Mouse (Mus musculus): Measurements from ENCODE around the gene Sumf1. TPM values are rescaled to one million over a fixed set of nuclear protein-coding genes. Genes with fewer than 3 reads are reported as not detected.

Sumf1 gene
- polyA plus RNA-seq (2012; rRNA removed): 41.0 and 41.7 TPM in 2 replicates

- TF ChIP-seq POLR2A (IDR thresholded peaks at IDR 0.05; ENCODE audit: borderline replicate concordance, extremely low read depth, low read depth, low read length) (peak; percentile 42; the same call in 1 of the 2 replicates), CTCF (IDR thresholded peaks at IDR 0.05; ENCODE audit: insufficient read depth, low read length) (no peak)
These were observed at the start of gene Sumf1 for GRCm38 (mm10) chr6:108184847-108185684. Sumf1 (minus strand) TSS chr6:108185582.

DNA sequence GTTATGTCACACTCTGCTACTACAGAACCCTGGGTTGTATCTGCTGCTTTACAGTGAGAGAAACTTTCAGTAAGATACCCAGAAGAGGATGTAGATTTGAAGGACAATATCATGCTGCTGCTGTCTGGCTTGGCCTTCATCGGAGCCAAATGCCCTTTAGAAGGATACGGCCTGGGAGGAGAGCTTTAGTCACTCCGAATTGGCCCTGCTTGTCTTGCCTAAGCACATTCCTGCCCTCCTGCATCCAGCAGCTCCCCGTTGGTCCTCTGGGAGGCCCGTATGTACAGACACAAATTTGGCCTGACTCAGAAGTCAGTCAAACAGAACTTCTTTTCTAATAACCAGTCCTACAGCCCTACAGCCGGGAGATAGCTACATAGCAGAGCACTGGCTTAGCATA is 49.2 kb upstream of the Sumf1 start:
- TF ChIP-seq POLR2A (IDR thresholded peaks at IDR 0.05; ENCODE audit: borderline replicate concordance, extremely low read depth, low read depth, low read length) (no peak), CTCF (IDR thresholded peaks at IDR 0.05; ENCODE audit: insufficient read depth, low read length) (no peak)
- Histone ChIP-seq H3K4me3 (replicated peaks; ENCODE audit: extremely low read depth, low read depth, low read length) (no peak overlapping the region), H3K4me1 (ENCODE audit: control insufficient read depth, insufficient read depth, low read length) (peaks cover 19% of the 10 kb centered on the region)
- WGBS: 63% methylated on average over 6 of the region's 6 CpGs
- DNase-seq: no peak

More at GRCm38 (mm10) chr6:108184847-108185684, at the start of gene Sumf1:
- WGBS: 4% methylated on average over 49 of the region's 49 CpGs
- Histone ChIP-seq H3K4me3 (replicated peaks; ENCODE audit: extremely low read depth, low read depth, low read length) (peak within 1 kb of the TSS; percentile 82), H3K4me1 (ENCODE audit: control insufficient read depth, insufficient read depth, low read length) (no peaks in the 10 kb centered on the region; the same call in 1 of the 2 replicates)
- peak; percentile 90 for DNase-seq

- TF ChIP-seq POLR2A (IDR thresholded peaks at IDR 0.05; ENCODE audit: borderline replicate concordance, extremely low read depth, low read depth, low read length): no peak
- no peak for TF ChIP-seq CTCF (IDR thresholded peaks at IDR 0.05; ENCODE audit: insufficient read depth, low read length)
- no peak for DNase-seq
- peaks cover 19% of the 10 kb centered on the region for H3K4me1 ChIP-seq (ENCODE audit: control insufficient read depth, insufficient read depth, low read length)
These were observed 47.7 kb upstream of the Sumf1 start for GRCm38 (mm10) chr6:108233070-108233469.

DNA sequence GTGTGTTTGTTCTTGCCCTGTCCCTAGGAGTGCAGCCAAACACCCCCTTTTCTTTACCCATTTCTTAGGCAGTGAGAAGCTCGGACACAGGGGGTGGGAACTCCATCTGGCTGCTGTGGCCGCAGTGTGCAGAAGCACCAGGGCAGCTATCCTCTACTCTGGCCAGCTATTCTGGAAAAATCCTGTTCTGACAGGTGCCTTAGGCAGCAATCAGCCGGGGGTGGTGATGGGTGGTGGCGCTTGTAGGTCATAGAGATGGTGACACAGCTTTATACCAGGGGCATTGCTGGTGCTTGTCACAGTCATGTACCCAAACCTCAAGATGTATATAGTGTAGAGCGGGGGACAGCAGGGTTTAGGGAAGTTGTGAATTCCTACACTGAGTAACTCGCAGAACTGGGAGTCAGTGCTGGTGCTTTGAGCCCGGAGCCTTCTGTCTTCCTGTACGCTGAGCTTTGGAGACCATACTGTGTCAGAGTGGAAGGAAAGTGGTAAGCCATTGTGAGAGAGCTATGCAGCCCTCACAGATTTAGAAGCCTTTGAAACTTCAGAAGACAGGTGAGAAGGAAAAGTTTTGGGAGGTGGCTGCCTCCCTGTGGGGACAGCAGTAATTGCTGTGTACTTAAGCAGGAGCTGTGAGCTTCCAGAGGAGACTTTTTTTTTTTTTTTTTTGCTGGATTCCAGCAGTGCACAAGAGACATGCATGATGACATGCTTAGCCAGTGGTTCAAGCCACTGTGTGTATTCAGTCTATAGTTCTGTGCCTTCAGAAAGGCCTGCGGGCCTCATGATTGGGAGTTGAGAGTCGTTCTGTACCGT is 46.7 kb upstream of the Sumf1 start:
- Histone ChIP-seq H3K4me3 (replicated peaks; ENCODE audit: extremely low read depth, low read depth, low read length) (no peak overlapping the region), H3K4me1 (ENCODE audit: control insufficient read depth, insufficient read depth, low read length) (peaks cover 19% of the 10 kb centered on the region)
- DNase-seq: no peak
- TF ChIP-seq POLR2A (IDR thresholded peaks at IDR 0.05; ENCODE audit: borderline replicate concordance, extremely low read depth, low read depth, low read length) (no peak), CTCF (IDR thresholded peaks at IDR 0.05; ENCODE audit: insufficient read depth, low read length) (no peak)
- 75% methylated on average over 11 of the region's 11 CpGs for WGBS

More at GRCm38 (mm10) chr6:108233070-108233469, 47.7 kb upstream of the Sumf1 start:
- no peak overlapping the region for H3K4me3 ChIP-seq (replicated peaks; ENCODE audit: extremely low read depth, low read depth, low read length)
- 14% methylated on average over 6 of the region's 6 CpGs for WGBS

DNA sequence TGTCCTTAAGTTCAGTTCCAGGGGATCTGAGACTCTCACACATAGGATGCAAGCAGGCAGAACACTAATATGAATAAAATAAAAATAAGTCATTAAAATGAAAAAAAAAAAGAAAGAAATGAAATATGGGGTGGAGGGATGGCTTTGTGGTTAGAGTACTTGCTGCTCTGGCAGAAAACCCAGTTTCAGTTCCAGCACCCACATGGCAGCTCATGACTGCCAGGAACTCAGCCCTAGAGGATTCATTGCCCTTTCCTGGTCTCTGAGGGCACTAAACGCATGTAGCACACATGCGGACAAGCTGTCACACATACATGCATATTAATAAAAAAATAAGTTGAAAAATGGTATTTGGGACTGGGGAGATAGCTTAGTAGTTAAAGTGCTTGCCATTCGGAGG is 45.2 kb upstream of the Sumf1 start:
- Histone ChIP-seq H3K4me3 (replicated peaks; ENCODE audit: extremely low read depth, low read depth, low read length) (no peak overlapping the region), H3K4me1 (ENCODE audit: control insufficient read depth, insufficient read depth, low read length) (peaks cover 8% of the 10 kb centered on the region)
- TF ChIP-seq POLR2A (IDR thresholded peaks at IDR 0.05; ENCODE audit: borderline replicate concordance, extremely low read depth, low read depth, low read length) (no peak), CTCF (IDR thresholded peaks at IDR 0.05; ENCODE audit: insufficient read depth, low read length) (no peak)
- DNase-seq: no peak
- WGBS: 82% methylated on average over 3 of the region's 3 CpGs

- H3K4me3 ChIP-seq (replicated peaks; ENCODE audit: extremely low read depth, low read depth, low read length): no peak overlapping the region
- peaks cover 5% of the 10 kb centered on the region for H3K4me1 ChIP-seq (ENCODE audit: control insufficient read depth, insufficient read depth, low read length)
- DNase-seq: no peak
- TF ChIP-seq CTCF (IDR thresholded peaks at IDR 0.05; ENCODE audit: insufficient read depth, low read length) (no peak), POLR2A (IDR thresholded peaks at IDR 0.05; ENCODE audit: borderline replicate concordance, extremely low read depth, low read depth, low read length) (no peak)
- WGBS: 36% methylated on average over 2 of the region's 2 CpGs
These were observed 43.2 kb upstream of the Sumf1 start for GRCm38 (mm10) chr6:108228601-108229000.

GRCm38 (mm10) chr6:108228048-108228447 is 42.7 kb upstream of the Sumf1 start:
- H3K4me1 ChIP-seq (ENCODE audit: control insufficient read depth, insufficient read depth, low read length): peaks cover 3% of the 10 kb centered on the region
- DNase-seq: no peak
- 76% methylated on average over 6 of the region's 6 CpGs for WGBS
- TF ChIP-seq CTCF (IDR thresholded peaks at IDR 0.05; ENCODE audit: insufficient read depth, low read length): no peak
- no peak for TF ChIP-seq POLR2A (IDR thresholded peaks at IDR 0.05; ENCODE audit: borderline replicate concordance, extremely low read depth, low read depth, low read length)
- H3K4me3 ChIP-seq (replicated peaks; ENCODE audit: extremely low read depth, low read depth, low read length): no peak overlapping the region

DNA sequence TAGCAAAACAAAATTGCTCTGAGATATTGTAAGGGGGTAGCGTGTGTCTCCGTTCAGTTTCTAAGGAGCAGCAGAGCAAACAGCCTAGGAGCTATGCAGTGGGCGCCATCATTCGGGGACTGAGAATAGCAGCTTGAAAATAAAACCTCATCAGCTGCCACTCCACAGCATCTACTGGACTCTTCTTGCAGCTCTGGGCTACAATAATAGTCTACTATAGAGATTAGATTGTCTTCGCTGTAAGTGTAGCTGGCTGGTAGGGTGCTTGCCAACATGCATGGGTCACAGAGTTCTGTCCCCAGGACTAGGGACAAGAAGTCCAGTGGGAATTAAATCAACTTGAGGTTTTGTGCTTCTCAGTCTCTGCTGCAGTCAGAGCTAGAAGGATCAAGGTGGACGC is 42.1 kb upstream of the Sumf1 start:
- DNase-seq: no peak
- WGBS: 90% methylated on average over 6 of the region's 6 CpGs
- Histone ChIP-seq H3K4me3 (replicated peaks; ENCODE audit: extremely low read depth, low read depth, low read length) (no peak overlapping the region), H3K4me1 (ENCODE audit: control insufficient read depth, insufficient read depth, low read length) (peaks cover 2% of the 10 kb centered on the region)
- TF ChIP-seq POLR2A (IDR thresholded peaks at IDR 0.05; ENCODE audit: borderline replicate concordance, extremely low read depth, low read depth, low read length) (no peak), CTCF (IDR thresholded peaks at IDR 0.05; ENCODE audit: insufficient read depth, low read length) (no peak)

DNA sequence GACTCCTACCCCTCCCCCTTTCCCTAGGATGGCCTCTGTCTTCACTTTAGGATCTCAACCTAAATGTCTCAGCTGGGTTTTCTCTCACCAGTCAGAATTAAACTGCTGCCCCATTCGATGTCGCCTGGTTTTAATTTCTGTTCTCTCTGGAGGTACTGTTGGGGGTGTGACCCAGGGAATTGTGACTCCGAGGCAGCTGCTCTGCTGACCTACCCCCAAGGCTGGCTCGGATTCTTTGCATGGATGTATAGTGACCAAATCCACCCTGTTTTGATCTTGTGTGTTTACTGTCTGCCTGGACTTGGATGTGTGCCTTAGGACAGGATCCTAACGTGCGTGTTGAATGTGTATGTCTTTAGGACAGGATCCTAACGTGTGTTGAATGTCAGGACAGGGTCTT is 40.8 kb upstream of the Sumf1 start:
- Histone ChIP-seq H3K4me1 (ENCODE audit: control insufficient read depth, insufficient read depth, low read length) (peaks cover 2% of the 10 kb centered on the region; the same call in 1 of the 2 replicates), H3K4me3 (replicated peaks; ENCODE audit: extremely low read depth, low read depth, low read length) (no peak overlapping the region)
- TF ChIP-seq POLR2A (IDR thresholded peaks at IDR 0.05; ENCODE audit: borderline replicate concordance, extremely low read depth, low read depth, low read length) (no peak), CTCF (IDR thresholded peaks at IDR 0.05; ENCODE audit: insufficient read depth, low read length) (no peak)
- no peak for DNase-seq
- WGBS: 76% methylated on average over 7 of the region's 7 CpGs
